Mouse (Mus musculus) inflammation-experienced regulatory T-cells, adult 6 months (primary cell): ENCODE measurements around the gene Agpat2. TPM values are rescaled to one million over a fixed set of nuclear protein-coding genes. Genes with fewer than 3 reads are reported as not detected.
A peak's percentile ranks its signal among the peaks of the same experiment; 100 is the strongest.

ENCODE experiments used
- ATAC-seq: one replicate; pipeline ENCODE4 v1.8.0; 2017
- polyA plus RNA-seq, 3 experiments: library from polyadenylated mRNA; unstranded; fragments of 100-300 nt; shearing (Covaris generic); gene quantifications; one replicate each; pipeline ENCODE4 v1.2.1; 2017

The Agpat2 gene
- polyA plus RNA-seq, 3 experiments from 2014 or later = 6.6 to 9.1 (median 7.4) TPM

DNA sequence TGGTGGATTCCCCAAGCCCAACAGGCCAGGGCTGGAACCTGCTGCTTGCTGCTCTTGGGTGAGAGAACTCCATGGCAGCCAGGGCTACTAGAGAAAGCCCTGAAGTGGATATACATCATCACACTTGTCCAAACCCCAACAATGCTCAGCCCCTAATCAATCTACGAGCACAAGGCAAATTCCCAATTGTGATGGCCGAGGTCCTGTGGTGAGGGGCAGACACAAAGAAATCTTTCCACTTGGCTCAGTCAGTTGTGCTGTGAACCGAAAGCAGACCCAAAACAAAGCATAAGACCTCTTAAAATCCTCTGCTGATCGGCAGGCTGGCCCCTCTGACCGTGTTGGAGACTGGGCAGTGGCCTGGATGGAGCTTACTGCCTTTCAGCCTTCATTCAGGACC is 29.4 kb downstream of the Agpat2 start:
- ATAC-seq = no peak

DNA sequence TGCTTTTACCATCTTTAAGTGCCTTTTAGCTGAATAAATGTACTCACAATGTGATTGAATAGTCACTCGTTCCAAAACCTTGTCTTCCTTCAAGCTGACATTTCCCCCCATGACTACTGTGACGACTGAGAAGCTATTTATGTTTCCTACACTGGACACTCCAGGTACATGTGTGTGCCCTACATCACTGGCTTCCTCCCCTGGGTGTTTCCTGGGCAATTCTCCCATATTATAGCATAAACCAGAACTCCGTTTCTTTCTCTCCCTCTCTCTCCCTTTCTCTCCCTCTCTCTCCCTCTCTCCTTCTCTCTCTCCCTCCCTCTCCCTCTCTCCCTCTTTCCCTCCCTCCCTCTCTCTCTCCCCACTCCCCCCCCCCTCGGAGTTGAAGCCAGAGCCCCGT is 30.4 kb downstream of the Agpat2 start:
- no peak for ATAC-seq

DNA sequence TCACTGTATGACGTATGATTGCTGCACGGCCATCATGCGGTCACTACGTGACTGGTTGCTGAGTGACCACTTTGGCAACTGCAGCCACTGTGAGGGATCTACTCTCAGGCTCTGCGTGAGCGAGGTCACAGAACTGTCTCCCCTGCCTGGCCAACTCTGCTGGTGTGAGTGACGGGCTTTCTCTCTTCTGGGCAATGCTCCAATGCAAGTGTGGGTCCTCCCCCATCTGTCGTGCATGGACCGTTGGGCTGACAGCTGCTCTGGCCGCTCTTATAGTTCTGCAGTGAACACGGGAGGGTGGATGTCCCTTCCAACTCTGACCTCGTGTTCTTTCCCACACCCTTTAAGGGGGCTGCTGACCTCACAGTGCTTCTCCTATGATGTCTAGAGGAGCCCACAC is 30.8 kb downstream of the Agpat2 start:
- no peak for ATAC-seq

DNA sequence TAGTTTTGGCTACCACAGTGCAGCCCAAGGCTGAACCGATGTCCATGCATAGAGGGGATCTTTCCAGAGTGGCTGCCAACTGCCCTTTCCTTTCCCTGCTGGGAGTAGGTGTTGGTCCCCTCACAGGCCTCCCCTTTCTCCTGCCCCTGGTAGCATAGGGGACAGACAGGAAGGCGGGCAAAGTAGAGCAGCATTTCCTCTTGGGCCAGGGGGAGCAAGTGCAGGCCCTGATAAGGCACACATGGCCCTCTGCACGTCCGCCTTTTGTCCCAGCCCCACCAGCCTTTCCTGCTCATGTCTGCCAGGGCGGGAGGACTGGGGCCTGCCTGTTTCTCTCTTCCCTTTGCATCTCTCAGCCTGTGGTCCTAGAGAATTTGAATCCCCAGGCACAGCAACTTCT is 32.4 kb downstream of the Agpat2 start:
- no peak for ATAC-seq

DNA sequence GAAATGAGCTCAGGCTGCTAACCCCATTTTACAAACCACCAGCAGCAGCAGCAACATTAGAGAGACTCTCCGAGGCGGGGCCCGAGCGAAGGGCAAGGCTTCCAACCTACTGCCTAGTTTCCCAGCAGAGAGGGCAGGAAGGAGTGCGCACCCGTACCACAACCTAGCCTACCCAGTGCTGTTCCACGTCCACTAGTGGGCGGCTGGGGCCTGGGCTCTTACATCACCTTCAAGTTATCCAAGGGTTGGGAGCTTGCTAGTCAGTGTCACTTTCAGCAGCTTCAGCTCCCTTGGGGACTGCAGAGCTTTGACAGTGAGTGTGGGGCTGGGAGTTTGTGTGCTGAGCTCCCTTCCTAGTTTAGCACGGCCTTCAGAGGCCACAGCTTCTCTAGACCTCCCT is 32.8 kb downstream of the Agpat2 start:
- no peak for ATAC-seq

DNA sequence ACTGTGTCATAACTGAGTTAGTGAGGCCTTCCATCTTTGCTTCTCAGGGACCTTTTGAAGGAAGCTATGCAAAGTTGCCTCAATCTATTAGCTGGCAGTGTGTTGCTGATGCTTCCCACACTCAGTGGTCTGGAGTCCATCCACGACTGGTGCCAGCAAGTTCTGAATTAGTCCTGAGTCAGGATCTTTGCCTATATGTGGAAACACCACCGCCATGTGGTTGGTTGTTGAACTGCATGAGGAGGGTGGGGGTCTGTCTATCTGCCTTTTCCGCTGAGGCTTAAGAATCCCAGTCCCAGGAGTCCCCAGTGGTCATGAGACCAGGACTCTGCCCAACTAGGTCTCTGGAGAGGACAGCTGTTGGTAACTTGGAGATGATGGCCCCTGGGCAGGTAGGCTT is 34.2 kb downstream of the Agpat2 start:
- ATAC-seq = no peak

DNA sequence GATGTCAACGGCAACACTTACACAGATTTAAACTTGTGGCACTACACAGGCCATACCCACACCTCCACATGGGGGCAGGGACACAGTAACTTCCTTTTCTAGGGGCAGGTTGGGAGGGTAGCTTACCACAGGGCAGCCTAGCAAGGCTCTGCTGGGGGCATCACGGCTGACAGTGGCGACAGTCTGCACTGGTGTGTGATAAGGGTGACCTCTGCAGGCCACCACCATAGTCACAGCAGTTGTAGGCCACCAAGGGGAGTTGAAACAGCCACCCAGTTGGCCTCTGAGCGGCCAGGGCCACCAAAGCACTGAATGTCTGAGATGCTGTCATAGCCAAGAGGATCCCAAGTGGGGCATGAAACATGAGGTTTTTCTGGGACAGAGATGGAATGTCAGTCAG is 38.0 kb downstream of the Agpat2 start:
- ATAC-seq = peak; percentile 73

DNA sequence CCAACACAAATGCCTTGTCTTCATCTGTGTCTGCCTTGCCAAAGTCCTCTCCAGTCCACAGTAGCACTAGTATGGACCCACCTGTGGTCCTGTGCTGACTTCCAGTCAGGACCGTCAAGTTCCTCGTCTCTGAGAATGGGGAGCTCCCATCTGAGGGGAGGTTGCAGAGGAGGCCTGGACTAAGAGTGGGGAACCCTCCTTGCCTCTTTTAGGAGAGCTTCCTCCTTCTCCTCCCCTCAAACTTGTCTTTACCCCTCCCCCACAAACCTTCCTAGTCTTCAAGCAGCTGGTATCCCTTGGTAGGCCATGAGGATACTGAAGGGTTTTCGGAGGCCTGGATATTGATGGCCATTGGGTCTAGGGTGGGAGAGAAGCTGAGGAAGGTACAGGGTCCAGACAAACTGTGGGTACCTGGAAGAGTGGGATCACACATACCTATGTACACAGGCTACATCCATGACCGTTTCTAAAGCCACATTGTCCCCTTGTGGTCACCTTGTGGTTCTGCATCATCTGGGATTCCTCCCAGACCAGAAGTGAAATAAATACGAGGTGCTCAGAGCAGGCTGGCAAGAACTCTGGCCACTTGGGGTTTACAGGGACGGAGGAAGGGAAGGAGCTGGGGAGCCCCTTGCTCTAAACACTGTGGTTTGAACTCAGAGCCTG is 42.7 kb downstream of the Agpat2 start:
- no peak for ATAC-seq

DNA sequence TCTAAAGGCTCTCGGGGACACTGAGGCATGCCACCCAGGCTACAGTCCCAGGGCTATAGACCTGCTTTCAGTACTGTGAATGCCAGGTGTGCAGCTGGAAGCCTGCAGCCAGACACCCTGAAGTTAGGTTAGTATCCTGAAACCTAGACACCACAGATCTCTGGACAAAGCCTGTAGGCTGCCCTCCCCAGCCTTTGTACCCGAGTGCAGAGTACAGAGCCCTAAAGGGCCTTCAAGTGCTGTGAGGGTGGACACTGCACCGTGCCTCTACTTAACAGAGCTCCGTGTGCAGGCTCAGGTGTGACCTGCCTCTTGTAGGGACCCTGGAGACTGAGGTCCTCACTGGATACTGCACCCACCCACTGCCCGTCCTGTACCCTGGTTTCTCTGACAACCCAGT is 43.7 kb downstream of the Agpat2 start:
- no peak for ATAC-seq

DNA sequence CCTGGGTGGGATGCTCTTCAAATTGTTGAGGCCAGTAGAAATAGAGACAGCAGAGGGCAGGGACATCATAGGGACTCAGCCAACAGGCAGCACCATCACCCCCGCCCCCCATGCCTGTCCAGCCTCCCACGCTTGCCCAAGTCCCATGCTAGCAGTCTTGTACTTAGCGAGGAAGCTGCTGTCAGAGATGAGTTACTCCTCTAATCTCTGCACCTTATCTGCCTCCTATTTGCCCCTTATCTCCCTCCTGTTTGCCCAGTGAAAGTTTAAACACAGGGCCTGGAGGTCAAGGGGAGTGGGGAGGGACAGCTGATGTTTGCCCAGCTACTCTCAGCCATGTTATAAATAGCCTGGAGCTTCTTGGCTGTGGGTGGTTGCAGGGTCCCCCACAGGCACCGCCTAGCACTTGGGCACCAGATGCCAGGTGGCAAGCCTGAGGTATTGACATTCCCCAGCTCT is 47.7 kb downstream of the Agpat2 start:
- no peak for ATAC-seq

DNA sequence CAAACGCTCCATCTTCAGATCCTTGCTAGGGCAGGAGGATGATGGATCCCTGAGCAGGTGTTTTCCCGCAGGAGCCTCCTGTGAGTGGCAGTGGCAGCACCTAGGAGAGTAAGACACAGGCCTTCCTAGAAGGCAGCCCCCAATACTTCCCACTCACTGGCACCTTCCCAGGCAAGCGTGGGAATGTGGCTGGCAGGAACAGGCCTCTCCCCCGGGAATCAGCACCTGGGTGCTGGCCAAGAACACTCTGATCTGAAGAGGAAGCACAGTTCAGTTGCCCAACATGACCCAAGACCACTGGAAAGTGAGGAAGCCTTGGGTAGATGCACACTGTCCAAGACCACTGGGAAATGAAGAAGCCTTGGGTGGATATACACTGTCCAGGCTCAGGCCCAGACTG is 49.1 kb downstream of the Agpat2 start:
- no peak for ATAC-seq

DNA sequence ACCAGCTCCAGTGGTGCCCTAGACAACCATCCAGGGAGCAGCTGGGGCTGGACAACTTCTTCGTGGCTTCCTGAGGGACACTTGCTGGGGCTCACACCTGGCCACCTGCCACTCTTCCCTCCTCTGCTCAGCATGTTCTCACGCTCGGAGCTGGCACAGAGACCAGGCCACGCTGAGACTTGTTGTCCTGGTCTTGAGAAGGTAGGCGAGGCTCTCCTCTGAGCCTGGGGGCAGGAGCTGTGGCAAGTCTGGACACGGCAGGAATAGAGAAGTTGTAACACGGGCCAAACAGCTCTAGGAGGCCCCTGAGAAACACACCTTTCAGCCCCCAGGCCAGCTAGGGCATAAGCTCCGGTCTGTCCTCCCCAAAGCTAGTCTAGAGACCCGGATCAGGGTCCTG is 50.3 kb downstream of the Agpat2 start:
- no peak for ATAC-seq

DNA sequence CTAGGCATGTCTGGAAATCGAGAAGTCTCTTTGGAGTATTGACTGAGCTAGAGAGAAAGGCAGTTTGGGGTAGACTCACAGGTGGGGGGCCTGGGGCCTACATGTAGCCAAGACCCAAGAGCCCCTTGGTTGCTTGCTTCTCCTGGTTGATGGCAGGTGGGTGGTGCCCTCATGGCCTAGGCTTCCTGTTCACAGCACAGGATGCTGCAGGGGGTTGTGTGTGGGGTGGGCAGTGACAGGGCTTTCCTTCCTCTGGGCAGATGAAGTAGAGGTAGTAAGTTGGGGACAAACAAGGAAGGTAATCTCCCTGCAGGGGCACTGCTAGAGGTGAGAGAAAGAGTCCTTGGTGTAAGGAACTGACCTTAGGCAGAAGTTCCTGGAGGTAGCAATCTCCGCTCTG is 52.2 kb downstream of the Agpat2 start:
- no peak for ATAC-seq

DNA sequence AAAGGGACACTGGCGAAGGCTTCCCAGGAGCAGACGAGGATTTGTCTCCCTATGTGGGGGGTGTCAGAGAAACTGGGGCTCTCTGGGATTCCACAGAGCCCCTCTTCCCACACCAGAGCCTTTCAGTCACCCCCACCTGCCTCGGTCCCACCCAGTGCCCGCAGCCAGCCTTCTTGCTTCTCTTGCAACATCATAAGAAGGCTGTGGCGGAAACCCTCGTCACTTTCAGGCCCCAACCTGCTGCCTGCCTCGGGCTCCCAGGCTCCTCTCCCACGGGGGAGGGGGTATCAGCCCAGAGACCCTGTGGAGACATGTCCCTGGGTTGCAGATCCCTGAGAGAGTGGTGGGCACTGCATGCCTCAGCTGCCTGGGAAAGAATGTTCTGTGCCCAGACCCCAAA is 52.8 kb downstream of the Agpat2 start:
- no peak for ATAC-seq

DNA sequence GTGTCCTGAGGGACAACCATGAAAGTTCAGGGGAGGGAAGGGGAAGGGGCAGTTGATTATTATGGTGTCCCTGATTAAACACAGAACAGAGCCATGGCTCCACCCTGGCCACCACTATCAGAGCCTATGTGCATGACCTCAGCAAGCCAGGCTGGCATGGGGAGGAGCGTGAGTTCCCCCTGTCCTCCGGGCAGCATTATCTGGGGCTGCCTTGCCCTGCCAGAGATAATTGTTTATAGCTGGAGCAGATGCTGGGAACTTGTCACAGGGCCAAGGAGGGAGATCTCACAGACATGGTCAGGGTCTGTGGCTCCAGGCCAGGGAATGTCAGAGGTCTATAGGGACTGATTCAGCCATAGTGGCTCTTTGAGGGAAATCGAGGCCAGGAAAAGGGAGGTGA is 53.4 kb downstream of the Agpat2 start:
- no peak for ATAC-seq

DNA sequence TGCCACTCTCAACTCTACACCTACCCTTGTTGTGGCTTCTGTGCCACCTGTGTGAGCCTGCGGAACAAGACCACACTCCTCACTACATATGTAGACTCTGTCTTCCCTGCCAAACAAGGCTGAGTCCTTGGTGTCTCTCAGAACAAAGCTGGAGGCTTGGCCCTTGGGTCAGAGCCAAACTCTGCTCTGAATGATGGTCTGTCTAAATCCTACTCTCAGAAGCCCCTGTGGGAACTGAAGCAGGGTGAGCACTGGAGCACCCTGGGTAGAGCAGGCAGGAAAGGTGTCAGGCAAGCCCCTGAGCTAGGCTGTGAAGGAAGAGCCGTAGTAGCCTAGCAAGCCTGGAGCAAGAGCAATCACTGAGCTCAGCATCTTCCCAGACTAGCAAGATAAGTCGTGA is 54.0 kb downstream of the Agpat2 start:
- ATAC-seq = no peak

DNA sequence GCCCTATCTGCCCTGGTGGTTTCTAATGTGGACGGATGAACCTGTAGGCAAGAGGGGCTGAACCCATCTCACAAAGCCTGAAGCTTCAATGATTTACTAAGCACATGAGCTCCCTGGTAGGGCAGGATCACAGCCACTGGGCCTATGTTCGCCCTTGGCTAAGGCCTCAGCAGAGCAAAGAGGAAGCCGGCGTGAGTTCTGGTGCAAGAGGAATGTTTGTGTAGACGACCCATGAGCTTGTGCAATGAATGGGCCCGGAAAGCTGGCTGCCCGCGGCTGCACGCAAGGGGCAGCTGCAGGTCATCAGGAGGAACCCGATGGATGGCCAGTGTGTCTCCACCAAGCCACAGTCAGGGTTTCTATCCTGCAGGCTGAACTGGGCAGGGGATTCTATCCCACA is 54.4 kb downstream of the Agpat2 start:
- no peak for ATAC-seq

DNA sequence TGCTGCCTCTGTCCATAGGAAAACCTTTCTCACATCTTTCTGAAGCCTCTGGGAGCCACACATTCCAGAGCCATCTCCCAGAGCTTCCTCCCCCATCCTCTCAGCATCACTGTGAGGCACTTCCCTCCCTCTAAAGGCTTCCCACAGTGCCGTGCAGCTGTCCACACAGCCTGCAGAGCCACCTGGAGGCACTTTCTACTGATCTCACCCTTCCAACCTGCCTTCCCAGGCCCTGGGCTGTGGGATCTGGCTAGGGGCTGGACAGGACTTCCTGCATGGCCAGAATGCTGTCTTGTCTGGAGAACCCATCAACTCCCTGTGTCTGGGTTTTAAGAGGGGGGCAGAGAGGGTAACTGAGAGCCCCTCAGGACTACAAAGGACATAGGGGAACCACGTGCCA is 56.7 kb downstream of the Agpat2 start:
- no peak for ATAC-seq

DNA sequence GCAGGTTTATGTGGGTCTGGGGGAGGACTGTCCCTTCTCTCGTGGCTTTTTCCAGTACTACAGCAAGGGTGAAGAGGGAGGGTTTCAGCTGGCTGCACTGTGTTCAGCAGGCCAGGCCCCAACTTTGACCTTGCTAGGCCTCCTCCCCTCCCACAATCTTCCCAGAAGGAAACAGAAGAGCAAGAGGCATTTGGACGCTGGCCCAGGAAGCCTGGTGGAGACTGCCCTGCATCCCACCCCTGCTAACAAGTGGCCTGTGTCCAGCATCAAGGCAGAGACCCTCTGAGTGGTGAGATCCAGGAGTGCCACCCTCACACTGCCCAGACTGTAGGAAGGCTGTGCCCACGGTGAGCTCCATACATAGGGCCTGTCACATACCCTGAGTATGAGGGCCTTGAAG is 60.0 kb downstream of the Agpat2 start:
- no peak for ATAC-seq

DNA sequence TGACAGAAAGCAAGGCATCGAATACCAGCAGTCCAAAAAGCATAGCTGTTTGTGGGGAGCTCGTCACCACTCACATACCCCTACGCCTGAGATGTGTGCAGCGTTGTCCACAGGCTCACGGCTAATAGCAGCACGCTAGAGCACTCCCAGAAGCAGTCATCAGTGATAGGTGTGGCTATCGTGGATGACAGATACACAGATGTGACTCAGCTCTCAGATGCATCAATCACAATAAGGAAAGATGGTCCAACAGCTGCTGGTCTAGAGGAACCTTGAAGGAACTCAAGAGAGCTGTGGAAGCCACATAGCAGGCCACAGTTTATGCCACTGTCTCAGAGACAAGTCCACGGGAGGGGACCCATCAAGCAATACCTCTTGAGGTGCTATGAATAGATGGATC is 60.4 kb downstream of the Agpat2 start:
- no peak for ATAC-seq

DNA sequence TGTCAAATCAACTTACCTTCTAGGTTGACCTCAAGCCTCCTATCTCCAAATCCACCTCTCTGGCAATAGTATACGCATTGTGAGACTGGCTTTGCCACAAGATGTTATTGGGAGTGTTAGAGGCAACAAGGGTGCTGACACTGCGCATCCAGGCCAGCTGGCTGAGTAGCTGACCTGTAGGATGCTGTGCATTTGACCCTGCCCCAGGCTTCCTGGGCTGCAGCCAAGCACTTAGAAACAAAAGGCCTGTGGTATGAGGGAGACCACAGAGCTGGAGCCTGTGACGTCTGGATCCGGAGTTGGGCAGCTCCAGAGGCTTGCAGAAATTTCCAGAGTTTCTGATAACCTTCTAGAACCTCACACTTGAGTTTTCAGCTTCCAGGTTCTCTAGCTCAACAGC is 61.1 kb downstream of the Agpat2 start:
- ATAC-seq = no peak
